Mouse (Mus musculus) embryonic facial prominence, embryonic 14.5 days (tissue): Measurements from ENCODE around the gene Cby3. TPM values are rescaled to one million over a fixed set of nuclear protein-coding genes. Genes with fewer than 3 reads are reported as not detected.
A peak's percentile ranks its signal among the peaks of the same experiment; 100 is the strongest.
"Not testable (repeated sequence)": the region's sequence is repeated elsewhere in the genome, so short reads cannot be mapped to it uniquely, and the experiment has no call there.

Experiments
- ATAC-seq: fragments of 200-750 bp; cut with Nextera tagmentation; 2 replicates; pipeline ENCODE4 v1.8.0; 2017; ENCODE audit warnings: low read depth, moderate number of reproducible peaks, moderate TSS enrichment
- DNase-seq: peaks from one replicate; pipeline ENCODE4 v3.0.0-alpha.2; 2015; ENCODE audit warnings: low spot score
- H3K27ac ChIP-seq: fragments of 300-500 bp; sonication (generic); replicated peaks from 2 replicates; pipeline ENCODE4 v1.5.1; 2014; ENCODE audit warnings: low read depth, mild to moderate bottlenecking, low read length, moderate library complexity
- H3K27me3 ChIP-seq: fragments of 300-500 bp; sonication (generic); replicated peaks from 2 replicates; pipeline ENCODE4 v1.6.1; 2014; ENCODE audit warnings: low read length; ENCODE audit not compliant: control insufficient read depth, insufficient read depth
- H3K36me3 ChIP-seq: fragments of 300-500 bp; sonication (generic); 2 replicates; pipeline ENCODE4 v1.6.1; 2014; ENCODE audit warnings: low read length, mixed read lengths; ENCODE audit not compliant: control insufficient read depth, insufficient read depth
- H3K4me1 ChIP-seq: fragments of 300-500 bp; sonication (generic); 2 replicates; pipeline ENCODE4 v1.6.1; 2014; ENCODE audit warnings: antibody characterized with exemption, low read length; ENCODE audit not compliant: control insufficient read depth, insufficient read depth
- H3K4me2 ChIP-seq: fragments of 300-500 bp; sonication (generic); 2 replicates; pipeline ENCODE4 v1.6.1; 2014; ENCODE audit warnings: low read depth, mild to moderate bottlenecking, low read length, moderate library complexity, mixed read lengths
- H3K4me3 ChIP-seq: fragments of 300-500 bp; sonication (generic); 2 replicates; pipeline ENCODE4 v1.5.1; 2014; ENCODE audit warnings: low read depth, mild to moderate bottlenecking, low read length
- H3K9ac ChIP-seq: fragments of 300-500 bp; sonication (generic); 2 replicates; pipeline ENCODE4 v1.6.1; 2014; ENCODE audit warnings: low read depth, mild to moderate bottlenecking, low read length, moderate library complexity, mixed read lengths
- H3K9me3 ChIP-seq: fragments of 300-500 bp; sonication (generic); 2 replicates; pipeline ENCODE4 v1.6.1; 2016; ENCODE audit warnings: low read length; ENCODE audit not compliant: control insufficient read depth
- WGBS: fragments of 180-500 bp; shearing (Covaris S2); extraction: QIAGEN DNeasy Blood & Tissue Kit; methylation state at CpG from one replicate; pipeline ENCODE4 v1.1.7; 2014; 5-methylcytosine and 5-hydroxymethylcytosine counted together
- polyA plus RNA-seq: library from polyadenylated mRNA; unstranded; fragments of >200 nt; fragmentation: Nextera tagmentation; extraction: Ambion mirVana; gene quantifications from 2 replicates; pipeline ENCODE4 v1.2.1, GENCODE M21; 2014

Gene Cby3
- polyA plus RNA-seq, 1 experiment from 2014 or later = 0.35 TPM

GRCm38 (mm10) chr11:50352177-50352576, 2.1 kb upstream of the Cby3 start:
- Histone ChIP-seq H3K4me1 (no peaks in the 10 kb centered on the region), H3K27me3 (no peaks in the 10 kb centered on the region), H3K9me3 (no peaks in the 10 kb centered on the region), H3K27ac (no peak overlapping the region), H3K36me3 (no peaks in the 10 kb centered on the region), H3K9ac (no peak overlapping the region), H3K4me3 (no peak overlapping the region), H3K4me2 (no peak overlapping the region)
- ATAC-seq (no peak), DNase-seq (no peak)
- whole genome bisulfite sequencing = 72% methylated on average over 2 of the region's 2 CpGs

GRCm38 (mm10) chr11:50354851-50355250, 589 bp downstream of the Cby3 start:
- Histone ChIP-seq H3K9me3 (no peaks in the 10 kb centered on the region), H3K4me2 (no peak overlapping the region), H3K9ac (no peak overlapping the region), H3K4me1 (no peaks in the 10 kb centered on the region), H3K36me3 (no peaks in the 10 kb centered on the region), H3K4me3 (no peak overlapping the region), H3K27ac (no peak overlapping the region), H3K27me3 (no peaks in the 10 kb centered on the region)
- 69% methylated on average over 3 of the region's 3 CpGs for WGBS
- DNase-seq (no peak), ATAC-seq (no peak)

GRCm38 (mm10) chr11:50355395-50355794, 1.1 kb downstream of the Cby3 start:
- Histone ChIP-seq H3K9ac (no peak overlapping the region), H3K36me3 (no peaks in the 10 kb centered on the region), H3K27ac (no peak overlapping the region), H3K4me3 (no peak overlapping the region), H3K4me1 (no peaks in the 10 kb centered on the region), H3K27me3 (no peaks in the 10 kb centered on the region), H3K9me3 (no peaks in the 10 kb centered on the region), H3K4me2 (no peak overlapping the region)
- ATAC-seq (no peak), DNase-seq (no peak)
- WGBS = 58% methylated on average over 1 of the region's 1 CpGs

GRCm38 (mm10) chr11:50358950-50359861, 4.9 kb downstream of the Cby3 start:
- Histone ChIP-seq H3K4me1 (no peaks in the 10 kb centered on the region), H3K9ac (peak overlapping the region; percentile 74), H3K36me3 (no peaks in the 10 kb centered on the region), H3K27me3 (no peaks in the 10 kb centered on the region), H3K4me2 (peak overlapping the region; percentile 92), H3K9me3 (no peaks in the 10 kb centered on the region), H3K27ac (no peak overlapping the region), H3K4me3 (peak overlapping the region; percentile 59)
- DNase-seq = peak; percentile 82
- 1% methylated on average over 65 of the region's 74 CpGs for WGBS
- ATAC-seq = peak; percentile 81

- not testable (repeated sequence) for H3K9me3 ChIP-seq, H3K4me1 ChIP-seq, H3K4me2 ChIP-seq, H3K9ac ChIP-seq, H3K27ac ChIP-seq, DNase-seq, ATAC-seq, H3K36me3 ChIP-seq, H3K27me3 ChIP-seq, H3K4me3 ChIP-seq
- WGBS = 75% methylated on average over 1 of the region's 1 CpGs
Measured at GRCm38 (mm10) chr11:50361282-50361681, 7.0 kb downstream of the Cby3 start.

GRCm38 (mm10) chr11:50364548-50364947, 10.3 kb downstream of the Cby3 start:
- 12% methylated on average over 4 of the region's 4 CpGs for WGBS
- no peak overlapping the region for H3K4me3 ChIP-seq
- ATAC-seq = peak; percentile 73

GRCm38 (mm10) chr11:50365322-50365721, 11.1 kb downstream of the Cby3 start:
- no peaks in the 10 kb centered on the region for H3K4me1 ChIP-seq
- H3K9me3 ChIP-seq = no peaks in the 10 kb centered on the region
- no peak for ATAC-seq
- no peaks in the 10 kb centered on the region for H3K27me3 ChIP-seq
- H3K9ac ChIP-seq = no peak overlapping the region
- H3K36me3 ChIP-seq = no peaks in the 10 kb centered on the region
- H3K4me2 ChIP-seq = no peak overlapping the region
- no peak for DNase-seq
- no peak overlapping the region for H3K4me3 ChIP-seq
- no peak overlapping the region for H3K27ac ChIP-seq

More at GRCm38 (mm10) chr11:50364548-50364947, 10.3 kb downstream of the Cby3 start:
- Histone ChIP-seq H3K9ac (no peak overlapping the region), H3K9me3 (no peaks in the 10 kb centered on the region), H3K4me2 (no peak overlapping the region), H3K36me3 (no peaks in the 10 kb centered on the region), H3K27me3 (no peaks in the 10 kb centered on the region), H3K4me1 (no peaks in the 10 kb centered on the region), H3K27ac (no peak overlapping the region)
- DNase-seq = peak; percentile 88

- no peak overlapping the region for H3K4me2 ChIP-seq
- no peaks in the 10 kb centered on the region for H3K36me3 ChIP-seq
- no peaks in the 10 kb centered on the region; the same call in 1 of the 2 replicates for H3K4me1 ChIP-seq
- DNase-seq (no peak), ATAC-seq (no peak)
- H3K9ac ChIP-seq = no peak overlapping the region
- no peak overlapping the region for H3K4me3 ChIP-seq
- H3K9me3 ChIP-seq = no peaks in the 10 kb centered on the region
- WGBS = 91% methylated on average over 9 of the region's 9 CpGs
- no peak overlapping the region for H3K27ac ChIP-seq
- no peaks in the 10 kb centered on the region for H3K27me3 ChIP-seq
Measured at GRCm38 (mm10) chr11:50367531-50367930, 13.3 kb downstream of the Cby3 start.
